Mouse (Mus musculus): Measurements from ENCODE around the gene Lin7a.

- TF ChIP-seq CTCF (conservative IDR thresholded peaks at IDR 0.05; ENCODE audit: low read length) (no peak), POU5F1 (IDR thresholded peaks at IDR 0.05; ENCODE audit: borderline replicate concordance, low read length) (no peak), NANOG (IDR thresholded peaks at IDR 0.05; ENCODE audit: borderline replicate concordance, low read length) (no peak)
Measured at GRCm38 (mm10) chr10:107229416-107229815, 42.1 kb upstream of the Lin7a start.
